1 mouse cellular context compared by ENCODE assay signal in the genomic region with DNA sequence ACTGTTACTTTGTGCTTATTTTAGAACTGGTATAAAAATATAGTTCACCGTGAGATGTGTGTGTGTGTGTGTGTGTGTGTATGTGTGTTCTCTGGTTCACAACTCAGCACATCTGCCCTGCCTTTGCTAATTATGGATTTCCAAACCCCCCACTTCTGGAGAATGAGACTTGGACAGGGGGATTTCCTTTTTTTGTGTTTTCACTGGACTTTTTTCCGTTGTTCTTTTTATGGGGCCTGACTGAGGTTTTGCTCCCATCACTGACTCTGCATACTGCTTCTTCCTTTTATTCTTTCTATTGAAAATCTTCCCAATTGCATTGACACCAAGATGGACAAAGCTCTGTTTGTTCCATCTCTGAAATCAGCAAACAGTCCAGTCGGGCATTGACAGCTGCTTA.
TF ChIP-seq lines count a peak whose summit lies in the region.

No protein-coding gene starts in this region.

TF ChIP-seq in CH12.LX, 34 proteins besides CTCF, POLR2A, EP300 and RAD21 (continued from another document):
- TF ChIP-seq E2F4 (IDR thresholded peaks at IDR 0.05; ENCODE audit: insufficient replicate concordance, low read depth, low read length) = no peak
